Mouse (Mus musculus): Measurements from ENCODE around the gene Crtac1. TPM values are rescaled to one million over a fixed set of nuclear protein-coding genes. Genes with fewer than 3 reads are reported as not detected.

Crtac1 gene
- polyA plus RNA-seq, 1 experiment from 2014 or later = 0.55 TPM

DNA sequence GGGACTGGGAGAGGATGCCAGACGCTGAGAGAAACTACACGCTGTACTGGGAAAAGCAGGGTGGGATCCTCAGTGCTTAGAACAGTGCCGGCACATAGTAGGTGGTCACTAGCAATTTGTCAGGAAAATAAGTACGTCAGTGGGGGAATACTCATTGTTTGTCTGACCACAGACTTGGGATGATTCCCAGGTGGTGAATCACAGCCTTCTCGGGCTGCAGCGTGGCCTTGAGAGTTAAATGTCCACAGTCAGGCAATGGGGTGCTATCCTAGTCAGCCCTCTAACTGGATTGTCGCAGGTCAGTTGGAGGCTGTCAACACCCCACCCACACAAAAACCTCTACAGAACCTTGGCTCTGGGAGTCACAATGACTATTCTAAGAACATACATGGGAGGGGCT, 100.1 kb downstream of the Crtac1 start:
- Histone ChIP-seq H3K9me3 (replicated peaks) (no peaks in the 10 kb centered on the region), H3K36me3 (no peaks in the 10 kb centered on the region), H3K4me1 (replicated peaks) (no peaks in the 10 kb centered on the region), H3K4me2 (no peak overlapping the region), H3K27ac (ENCODE audit: poor library complexity, severe bottlenecking) (no peak overlapping the region), H3K9ac (no peak overlapping the region), H3K27me3 (replicated peaks) (peaks cover 32% of the 10 kb centered on the region), H3K4me3 (no peak overlapping the region)
- no peak for ATAC-seq (ENCODE audit: insufficient number of reproducible peaks, low FRiP score)
- WGBS = 81% methylated on average over 7 of the region's 7 CpGs

DNA sequence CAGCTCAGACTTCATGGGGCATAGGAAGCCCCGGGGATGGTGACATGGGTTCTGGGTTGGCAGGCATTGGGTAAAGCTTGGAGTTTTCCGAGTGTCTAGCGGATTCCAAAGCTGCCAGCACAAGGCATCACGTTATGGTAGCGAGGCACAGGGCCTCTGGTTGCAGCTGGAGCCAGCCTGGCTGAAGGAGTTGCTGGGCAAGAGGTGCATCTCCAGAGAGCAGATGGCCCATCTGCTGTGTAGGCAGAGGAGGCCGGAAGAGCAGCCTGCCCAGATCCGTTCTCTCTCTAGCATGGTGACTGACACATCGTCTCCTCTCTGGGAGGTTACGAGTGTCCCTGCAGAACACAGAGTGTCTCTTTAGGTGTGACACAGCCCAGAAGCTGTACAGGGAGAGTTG, 103.4 kb downstream of the Crtac1 start:
- ATAC-seq (ENCODE audit: insufficient number of reproducible peaks, low FRiP score) = no peak
- peaks cover 47% of the 10 kb centered on the region for H3K27me3 ChIP-seq (replicated peaks)
- H3K4me2 ChIP-seq = no peak overlapping the region
- no peaks in the 10 kb centered on the region for H3K36me3 ChIP-seq
- no peak overlapping the region for H3K9ac ChIP-seq
- no peaks in the 10 kb centered on the region for H3K4me1 ChIP-seq (replicated peaks)
- no peak overlapping the region for H3K4me3 ChIP-seq
- H3K9me3 ChIP-seq (replicated peaks) = no peaks in the 10 kb centered on the region
- 79% methylated on average over 9 of the region's 9 CpGs for WGBS
- H3K27ac ChIP-seq (ENCODE audit: poor library complexity, severe bottlenecking) = no peak overlapping the region

- no peak overlapping the region for H3K9ac ChIP-seq
- 8% methylated on average over 11 of the region's 11 CpGs for WGBS
- H3K27ac ChIP-seq (ENCODE audit: poor library complexity, severe bottlenecking) = no peak overlapping the region
- H3K36me3 ChIP-seq = no peaks in the 10 kb centered on the region
- H3K9me3 ChIP-seq (replicated peaks) = no peaks in the 10 kb centered on the region
- no peaks in the 10 kb centered on the region for H3K4me1 ChIP-seq (replicated peaks)
- no peak for ATAC-seq (ENCODE audit: insufficient number of reproducible peaks, low FRiP score)
- H3K4me3 ChIP-seq = no peak overlapping the region
- peaks cover 48% of the 10 kb centered on the region for H3K27me3 ChIP-seq (replicated peaks)
- H3K4me2 ChIP-seq = no peak overlapping the region
Observed at GRCm38 (mm10) chr19:42325894-42326293, 105.7 kb downstream of the Crtac1 start.

GRCm38 (mm10) chr19:42322357-42323090, 109.1 kb downstream of the Crtac1 start:
- Histone ChIP-seq H3K9ac (no peak overlapping the region), H3K27ac (ENCODE audit: poor library complexity, severe bottlenecking) (no peak overlapping the region), H3K4me3 (no peak overlapping the region), H3K4me1 (replicated peaks) (no peaks in the 10 kb centered on the region), H3K27me3 (replicated peaks) (peaks cover 69% of the 10 kb centered on the region), H3K9me3 (replicated peaks) (no peaks in the 10 kb centered on the region), H3K36me3 (no peaks in the 10 kb centered on the region), H3K4me2 (no peak overlapping the region)
- ATAC-seq (ENCODE audit: insufficient number of reproducible peaks, low FRiP score) = no peak
- WGBS = 45% methylated on average over 12 of the region's 12 CpGs

GRCm38 (mm10) chr19:42321936-42322335, 109.6 kb downstream of the Crtac1 start:
- WGBS = 61% methylated on average over 5 of the region's 5 CpGs
- H3K4me1 ChIP-seq (replicated peaks) = no peaks in the 10 kb centered on the region
- H3K4me2 ChIP-seq = no peak overlapping the region
- H3K27me3 ChIP-seq (replicated peaks) = peaks cover 70% of the 10 kb centered on the region
- no peaks in the 10 kb centered on the region for H3K36me3 ChIP-seq
- no peaks in the 10 kb centered on the region for H3K9me3 ChIP-seq (replicated peaks)
- H3K9ac ChIP-seq = no peak overlapping the region
- no peak overlapping the region for H3K4me3 ChIP-seq
- ATAC-seq (ENCODE audit: insufficient number of reproducible peaks, low FRiP score) = no peak
- H3K27ac ChIP-seq (ENCODE audit: poor library complexity, severe bottlenecking) = no peak overlapping the region

DNA sequence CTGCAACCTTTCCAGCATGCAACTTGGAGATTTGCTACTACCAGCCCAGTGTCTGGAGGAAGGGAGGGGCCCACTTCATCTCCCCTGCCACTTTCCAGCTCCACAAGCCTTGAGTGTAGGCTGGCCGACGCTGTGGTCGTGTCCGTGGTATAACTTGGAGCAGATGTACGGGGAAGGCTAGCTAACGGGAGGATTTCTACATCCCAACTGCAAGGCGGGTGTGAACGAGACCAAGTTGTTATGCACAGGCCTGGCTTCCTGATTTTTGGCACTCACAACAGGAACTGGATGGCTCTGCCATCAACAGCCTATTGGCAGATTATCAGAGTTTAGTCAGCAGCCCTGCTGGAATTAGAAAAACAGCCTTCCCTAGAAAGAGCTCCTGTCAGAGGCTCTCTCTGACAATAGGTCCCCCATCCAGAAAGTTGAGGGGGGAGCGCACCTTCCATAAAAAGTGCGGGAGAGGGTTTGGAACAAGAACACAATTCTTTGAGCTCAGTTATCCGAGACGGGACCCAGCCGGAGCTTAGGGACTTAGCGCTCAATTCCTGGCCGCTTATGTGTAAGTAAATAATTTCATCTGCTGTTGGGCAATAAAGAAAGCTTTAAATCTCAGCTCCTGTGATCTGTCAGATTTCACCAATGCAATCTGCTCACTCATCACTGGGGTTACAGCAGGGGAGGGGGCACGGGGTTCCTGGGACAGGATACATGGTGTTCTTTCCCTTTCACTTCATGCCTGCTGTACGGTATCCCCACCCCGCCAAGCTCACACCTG, 113.7 kb downstream of the Crtac1 start:
- Histone ChIP-seq H3K9ac (no peak overlapping the region), H3K27me3 (replicated peaks) (peaks cover 79% of the 10 kb centered on the region), H3K27ac (ENCODE audit: poor library complexity, severe bottlenecking) (no peak overlapping the region), H3K36me3 (no peaks in the 10 kb centered on the region), H3K4me2 (no peak overlapping the region), H3K9me3 (replicated peaks) (no peaks in the 10 kb centered on the region), H3K4me3 (no peak overlapping the region), H3K4me1 (replicated peaks) (no peaks in the 10 kb centered on the region)
- no peak for ATAC-seq (ENCODE audit: insufficient number of reproducible peaks, low FRiP score)
- 48% methylated on average over 18 of the region's 18 CpGs for WGBS

DNA sequence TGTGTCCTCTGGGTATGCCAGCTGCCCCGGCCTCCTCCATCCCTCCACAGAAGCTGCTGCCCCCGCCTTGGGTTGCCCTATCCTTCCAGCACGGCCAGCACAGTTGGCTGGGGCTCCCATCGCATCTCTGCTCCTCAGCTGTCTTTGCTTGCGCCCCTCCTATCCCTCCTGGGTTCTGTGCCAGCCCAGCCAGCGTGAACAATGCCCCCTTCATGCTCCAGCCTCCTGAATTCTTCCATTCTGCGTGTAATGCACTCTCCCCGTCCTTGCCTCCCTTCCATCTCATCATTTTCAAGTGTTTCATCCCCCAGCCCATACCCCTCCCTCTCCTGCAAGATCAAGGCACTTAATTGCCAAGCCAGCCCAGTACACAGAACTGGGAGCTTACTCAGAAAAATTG, 114.6 kb downstream of the Crtac1 start:
- H3K27me3 ChIP-seq (replicated peaks) = peaks cover 83% of the 10 kb centered on the region
- no peak for ATAC-seq (ENCODE audit: insufficient number of reproducible peaks, low FRiP score)
- H3K4me1 ChIP-seq (replicated peaks) = no peaks in the 10 kb centered on the region
- 56% methylated on average over 8 of the region's 8 CpGs for WGBS
- no peaks in the 10 kb centered on the region for H3K36me3 ChIP-seq
- no peaks in the 10 kb centered on the region for H3K9me3 ChIP-seq (replicated peaks)
- H3K27ac ChIP-seq (ENCODE audit: poor library complexity, severe bottlenecking) = no peak overlapping the region
- H3K4me3 ChIP-seq = no peak overlapping the region
- H3K9ac ChIP-seq = no peak overlapping the region
- H3K4me2 ChIP-seq = no peak overlapping the region

- H3K36me3 ChIP-seq = no peaks in the 10 kb centered on the region
- H3K9ac ChIP-seq = no peak overlapping the region
- no peak overlapping the region for H3K27ac ChIP-seq (ENCODE audit: poor library complexity, severe bottlenecking)
- H3K4me3 ChIP-seq = no peak overlapping the region
- ATAC-seq (ENCODE audit: insufficient number of reproducible peaks, low FRiP score) = no peak
- no peak overlapping the region for H3K4me2 ChIP-seq
- peaks cover 79% of the 10 kb centered on the region for H3K27me3 ChIP-seq (replicated peaks)
- no peaks in the 10 kb centered on the region for H3K4me1 ChIP-seq (replicated peaks)
- 98% methylated on average over 2 of the region's 2 CpGs for WGBS
- no peaks in the 10 kb centered on the region for H3K9me3 ChIP-seq (replicated peaks)
Observed at GRCm38 (mm10) chr19:42316525-42316924, 115.1 kb downstream of the Crtac1 start.

DNA sequence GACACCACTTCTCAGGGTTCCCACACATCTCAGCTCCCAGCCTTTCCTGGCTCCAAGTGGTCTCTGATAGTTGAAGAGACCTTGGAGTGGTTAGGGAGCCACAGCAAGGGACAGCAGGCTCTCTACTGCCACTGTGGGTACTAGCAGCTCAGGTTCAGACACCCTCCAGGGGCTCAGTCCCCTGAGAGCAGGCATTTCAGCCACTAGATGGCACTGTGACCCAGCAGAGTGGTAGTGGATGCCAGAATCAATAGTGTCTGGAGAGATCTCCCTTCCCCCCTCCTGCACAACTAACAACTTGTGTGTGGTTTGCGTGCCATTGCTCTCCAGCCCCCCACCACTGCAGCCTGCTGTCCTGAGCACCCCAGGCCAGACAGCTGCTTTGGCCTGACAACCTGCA, 115.7 kb downstream of the Crtac1 start:
- H3K27ac ChIP-seq (ENCODE audit: poor library complexity, severe bottlenecking) = no peak overlapping the region
- no peaks in the 10 kb centered on the region for H3K4me1 ChIP-seq (replicated peaks)
- 0% methylated on average over 1 of the region's 1 CpGs for WGBS
- no peaks in the 10 kb centered on the region for H3K36me3 ChIP-seq
- no peak overlapping the region for H3K4me2 ChIP-seq
- H3K9ac ChIP-seq = no peak overlapping the region
- H3K4me3 ChIP-seq = no peak overlapping the region
- H3K27me3 ChIP-seq (replicated peaks) = peaks cover 74% of the 10 kb centered on the region
- no peak for ATAC-seq (ENCODE audit: insufficient number of reproducible peaks, low FRiP score)
- no peaks in the 10 kb centered on the region for H3K9me3 ChIP-seq (replicated peaks)

- Histone ChIP-seq H3K4me2 (no peak overlapping the region), H3K4me3 (no peak overlapping the region), H3K9me3 (replicated peaks) (no peaks in the 10 kb centered on the region), H3K27ac (ENCODE audit: poor library complexity, severe bottlenecking) (no peak overlapping the region), H3K27me3 (replicated peaks) (peaks cover 68% of the 10 kb centered on the region), H3K36me3 (no peaks in the 10 kb centered on the region), H3K9ac (no peak overlapping the region), H3K4me1 (replicated peaks) (no peaks in the 10 kb centered on the region)
- ATAC-seq (ENCODE audit: insufficient number of reproducible peaks, low FRiP score) = no peak
- 65% methylated on average over 6 of the region's 6 CpGs for WGBS
Observed at GRCm38 (mm10) chr19:42315070-42315679, 116.4 kb downstream of the Crtac1 start.

DNA sequence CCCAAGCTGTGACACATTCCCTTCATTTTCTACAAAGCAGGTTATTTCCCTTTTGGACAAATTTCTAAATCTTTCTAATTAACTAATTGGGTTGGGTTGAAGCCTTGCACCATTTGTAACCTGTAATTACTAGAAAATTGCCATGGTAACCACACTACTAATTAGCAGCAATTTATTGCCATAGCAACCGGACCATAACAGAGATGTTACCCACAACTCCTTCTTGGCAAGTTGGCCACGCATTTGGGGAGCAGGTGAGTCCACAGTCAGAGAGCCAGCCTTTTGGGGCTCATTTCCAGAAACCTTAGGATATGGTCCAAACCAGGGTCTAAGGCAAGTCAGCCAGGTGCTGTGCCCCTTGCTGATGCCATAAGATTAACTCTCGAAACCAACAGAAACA, 119.4 kb downstream of the Crtac1 start:
- H3K9ac ChIP-seq = no peak overlapping the region
- H3K36me3 ChIP-seq = no peaks in the 10 kb centered on the region
- H3K4me2 ChIP-seq = no peak overlapping the region
- no peak for ATAC-seq (ENCODE audit: insufficient number of reproducible peaks, low FRiP score)
- peaks cover 46% of the 10 kb centered on the region for H3K27me3 ChIP-seq (replicated peaks)
- no peaks in the 10 kb centered on the region for H3K9me3 ChIP-seq (replicated peaks)
- WGBS = 71% methylated on average over 3 of the region's 3 CpGs
- H3K4me3 ChIP-seq = no peak overlapping the region
- H3K27ac ChIP-seq (ENCODE audit: poor library complexity, severe bottlenecking) = no peak overlapping the region
- peaks cover under 1% of the 10 kb centered on the region; the same call in 1 of the 2 replicates for H3K4me1 ChIP-seq (replicated peaks)

Data from heart, embryonic 12.5 days (tissue).